Mouse (Mus musculus) kidney, postnatal 10 days (tissue): ENCODE results near the gene Sytl4.
A peak's percentile ranks its signal among the peaks of the same experiment; 100 is the strongest.

ENCODE experiments used
- DNase-seq: peaks from one replicate; pipeline ENCODE4 v3.0.0; 2021; ENCODE audit warnings: mixed read lengths

Gene Sytl4

GRCm38 (mm10) chrX:133981231-133982002 is at the start of gene Sytl4:
TSS of gene Sytl4 (minus strand) at chrX:133981812.
- peak; percentile 60 for DNase-seq

- DNase-seq, result peak; percentile 5
These were observed 39.1 kb upstream of the Sytl4 start for GRCm38 (mm10) chrX:134020664-134021063.

GRCm38 (mm10) chrX:134019005-134019404 is 37.4 kb upstream of the Sytl4 start:
- DNase-seq, result peak; percentile 77

GRCm38 (mm10) chrX:133995866-133996265 is 14.3 kb upstream of the Sytl4 start:
- DNase-seq, result no peak

- no peak for DNase-seq
These were observed 17.0 kb downstream of the Sytl4 start for GRCm38 (mm10) chrX:133964615-133965014.

- DNase-seq, result no peak
These were observed 21.0 kb downstream of the Sytl4 start for GRCm38 (mm10) chrX:133960617-133961016.

- DNase-seq, result no peak
These were observed 27.0 kb downstream of the Sytl4 start for GRCm38 (mm10) chrX:133954661-133955060.

GRCm38 (mm10) chrX:133947427-133947826 is 34.2 kb downstream of the Sytl4 start:
- peak; percentile 68 for DNase-seq

- DNase-seq, result no peak
These were observed 42.1 kb downstream of the Sytl4 start for GRCm38 (mm10) chrX:133939561-133939960.

GRCm38 (mm10) chrX:133936605-133937225 is 44.9 kb downstream of the Sytl4 start:
- DNase-seq, result no peak

GRCm38 (mm10) chrX:133931302-133932013 is 50.2 kb downstream of the Sytl4 start:
- peak; percentile 37 for DNase-seq

GRCm38 (mm10) chrX:133926760-133927159 is 54.9 kb downstream of the Sytl4 start:
- DNase-seq, result no peak

- no peak for DNase-seq
These were observed 60.4 kb downstream of the Sytl4 start for GRCm38 (mm10) chrX:133921187-133921586.

- peak; percentile 11 for DNase-seq
These were observed 67.4 kb downstream of the Sytl4 start for GRCm38 (mm10) chrX:133914219-133914618.

GRCm38 (mm10) chrX:133913006-133913405 is 68.6 kb downstream of the Sytl4 start:
- DNase-seq, result no peak

GRCm38 (mm10) chrX:133911397-133912103 is 70.1 kb downstream of the Sytl4 start:
- DNase-seq, result peak; percentile 62

- DNase-seq, result peak; percentile 14
These were observed 73.4 kb downstream of the Sytl4 start, which contains the start of gene Srpx2 for GRCm38 (mm10) chrX:133908261-133908660. TSS of gene Srpx2 (plus strand) at chrX:133908426.

GRCm38 (mm10) chrX:133898014-133898542 is 83.5 kb downstream of the Sytl4 start, which contains the start of gene Tspan6:
TSS of gene Tspan6 (minus strand) at chrX:133898429.
- peak; percentile 91 for DNase-seq

GRCm38 (mm10) chrX:133888111-133888510 is 93.5 kb downstream of the Sytl4 start:
- DNase-seq, result no peak

- no peak for DNase-seq
These were observed 94.3 kb downstream of the Sytl4 start for GRCm38 (mm10) chrX:133887308-133887707.
